In the genomic region with DNA sequence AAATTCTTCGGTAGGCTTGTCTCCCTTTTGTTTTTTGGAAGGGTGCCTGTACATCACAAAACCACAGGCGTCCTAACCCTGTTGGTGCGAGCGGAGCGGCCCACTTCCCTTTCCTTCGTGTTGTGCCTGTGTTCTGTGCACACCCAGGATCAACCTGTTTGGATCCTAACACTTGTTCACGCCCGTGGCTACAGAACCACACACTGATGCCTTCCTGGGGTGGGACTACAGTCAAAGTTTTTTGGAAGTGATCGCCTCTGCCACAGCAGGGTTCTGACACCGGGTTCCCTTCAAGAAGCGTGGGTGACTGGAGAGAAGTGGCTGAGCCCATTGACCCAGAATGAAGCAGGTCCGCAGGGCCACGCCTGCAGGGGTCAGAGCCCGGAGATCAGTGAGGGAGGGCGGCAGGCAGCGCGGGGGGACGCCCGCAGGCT, we compare ENCODE assay signal across 1 mouse cellular context.
TF ChIP-seq lines count a peak whose summit lies in the region.

No protein-coding gene starts in this region.

TF ChIP-seq in CH12.LX, 34 proteins besides CTCF, POLR2A, EP300 and RAD21:
- TF ChIP-seq MXI1 (IDR thresholded peaks at IDR 0.05; ENCODE audit: low read depth, low read length) (peak; percentile 93), HCFC1 (IDR thresholded peaks at IDR 0.05; ENCODE audit: low read depth, low read length) (no peak), SIN3A (IDR thresholded peaks at IDR 0.05; ENCODE audit: low read length) (peak; percentile 88), ELF1 (IDR thresholded peaks at IDR 0.05; ENCODE audit: low read depth, low read length) (0 out of 2 replicates have a peak, but pooled peaks have one; percentile 34), UBTF (IDR thresholded peaks at IDR 0.05; ENCODE audit: low read depth, low read length) (peak; percentile 89), POLR2AphosphoS2 (IDR thresholded peaks at IDR 0.05; ENCODE audit: low read depth, low read length) (0 out of 2 replicates have a peak, but pooled peaks have one; percentile 2), MAFK (IDR thresholded peaks at IDR 0.05; ENCODE audit: insufficient replicate concordance, low read length) (no peak), MEF2A (IDR thresholded peaks at IDR 0.05; ENCODE audit: borderline replicate concordance, low read depth, low read length) (0 out of 2 replicates have a peak, but pooled peaks have one; percentile 31), ZKSCAN1 (IDR thresholded peaks at IDR 0.05; ENCODE audit: borderline replicate concordance, low read depth, low read length) (no peak), ETS1 (conservative IDR thresholded peaks at IDR 0.05; ENCODE audit: low read depth, low read length) (peak; percentile 16; the same call in 1 of the 2 replicates), MAZ (IDR thresholded peaks at IDR 0.05; ENCODE audit: low read depth, low read length) (no peak), GABPA (IDR thresholded peaks at IDR 0.05; ENCODE audit: insufficient replicate concordance, low read depth, low read length) (no peak), KAT2A (IDR thresholded peaks at IDR 0.05; ENCODE audit: insufficient replicate concordance, low read length) (0 out of 2 replicates have a peak, but pooled peaks have one; percentile 56), MAX (IDR thresholded peaks at IDR 0.05; ENCODE audit: low read length) (peak; percentile 77), IRF4 (IDR thresholded peaks at IDR 0.05; ENCODE audit: low read depth, low read length) (peak; percentile 56; the same call in 1 of the 2 replicates), MYC (IDR thresholded peaks at IDR 0.05; ENCODE audit: low read depth, low read length) (0 out of 2 replicates have a peak, but pooled peaks have one; percentile 45), CHD2 (IDR thresholded peaks at IDR 0.05; ENCODE audit: low read length) (0 out of 2 replicates have a peak, but pooled peaks have one; percentile 9), BHLHE40 (IDR thresholded peaks at IDR 0.05; ENCODE audit: low read depth, low read length) (0 out of 2 replicates have a peak, but pooled peaks have one; percentile 9), E2F4 (IDR thresholded peaks at IDR 0.05; ENCODE audit: insufficient replicate concordance, low read depth, low read length) (no peak), SMC3 (IDR thresholded peaks at IDR 0.05; ENCODE audit: low read depth, low read length) (no peak)
